Mouse (Mus musculus): ENCODE data around the gene Nsl1. TPM values are rescaled to one million over a fixed set of nuclear protein-coding genes. Genes with fewer than 3 reads are reported as not detected.
A peak's percentile ranks its signal among the peaks of the same experiment; 100 is the strongest.

Nsl1 gene
- polyA plus RNA-seq, 1 experiment from 2014 or later = 15.2 TPM

- Histone ChIP-seq H3K27ac (no peak overlapping the region), H3K9ac (no peak overlapping the region), H3K36me3 (no peaks in the 10 kb centered on the region), H3K4me1 (no peaks in the 10 kb centered on the region; the same call in 1 of the 2 replicates), H3K4me2 (replicated peaks) (peak overlapping the region; percentile 99), H3K27me3 (replicated peaks) (peaks cover 38% of the 10 kb centered on the region), H3K9me3 (peaks cover 4% of the 10 kb centered on the region; the same call in 1 of the 2 replicates), H3K4me3 (no peak overlapping the region)
- no peak for ATAC-seq (ENCODE audit: low FRiP score, low read depth)
- 43% methylated on average over 5 of the region's 5 CpGs for WGBS
Measured at GRCm38 (mm10) chr1:191099114-191099513, 36.3 kb downstream of the Nsl1 start.

GRCm38 (mm10) chr1:191099772-191100291 lies 37.0 kb downstream of the Nsl1 start:
- H3K9ac ChIP-seq = no peak overlapping the region
- H3K4me1 ChIP-seq = no peaks in the 10 kb centered on the region; the same call in 1 of the 2 replicates
- H3K36me3 ChIP-seq = no peaks in the 10 kb centered on the region
- no peak for ATAC-seq (ENCODE audit: low FRiP score, low read depth)
- no peak overlapping the region for H3K4me2 ChIP-seq (replicated peaks)
- H3K27ac ChIP-seq = no peak overlapping the region
- H3K9me3 ChIP-seq = peaks cover 4% of the 10 kb centered on the region; the same call in 1 of the 2 replicates
- no peak overlapping the region for H3K4me3 ChIP-seq
- peaks cover 38% of the 10 kb centered on the region for H3K27me3 ChIP-seq (replicated peaks)
- 84% methylated on average over 5 of the region's 5 CpGs for WGBS

- no peak for ATAC-seq (ENCODE audit: low FRiP score, low read depth)
- H3K4me1 ChIP-seq = no peaks in the 10 kb centered on the region; the same call in 1 of the 2 replicates
- no peak overlapping the region for H3K27ac ChIP-seq
- peaks cover 26% of the 10 kb centered on the region for H3K27me3 ChIP-seq (replicated peaks)
- no peak overlapping the region for H3K4me3 ChIP-seq
- H3K36me3 ChIP-seq = no peaks in the 10 kb centered on the region
- no peak overlapping the region for H3K4me2 ChIP-seq (replicated peaks)
- H3K9me3 ChIP-seq = peaks cover 4% of the 10 kb centered on the region; the same call in 1 of the 2 replicates
- 83% methylated on average over 15 of the region's 15 CpGs for WGBS
- H3K9ac ChIP-seq = no peak overlapping the region
Measured at GRCm38 (mm10) chr1:191102730-191103370, 40.0 kb downstream of the Nsl1 start.

GRCm38 (mm10) chr1:191105246-191105645 lies 42.4 kb downstream of the Nsl1 start:
- ATAC-seq (ENCODE audit: low FRiP score, low read depth) = no peak

GRCm38 (mm10) chr1:191107306-191107705 lies 44.5 kb downstream of the Nsl1 start:
- H3K9me3 ChIP-seq = no peaks in the 10 kb centered on the region
- H3K9ac ChIP-seq = no peak overlapping the region
- 78% methylated on average over 10 of the region's 10 CpGs for whole genome bisulfite sequencing
- no peaks in the 10 kb centered on the region for H3K4me1 ChIP-seq
- no peak overlapping the region for H3K4me2 ChIP-seq (replicated peaks)
- no peaks in the 10 kb centered on the region for H3K27me3 ChIP-seq (replicated peaks)
- ATAC-seq (ENCODE audit: low FRiP score, low read depth) = no peak
- H3K36me3 ChIP-seq = no peaks in the 10 kb centered on the region
- H3K27ac ChIP-seq = no peak overlapping the region
- no peak overlapping the region for H3K4me3 ChIP-seq

More at GRCm38 (mm10) chr1:191105246-191105645, 42.4 kb downstream of the Nsl1 start:
- 86% methylated on average over 9 of the region's 9 CpGs for WGBS
- peaks cover 4% of the 10 kb centered on the region; the same call in 1 of the 2 replicates for H3K9me3 ChIP-seq
- no peak overlapping the region for H3K4me2 ChIP-seq (replicated peaks)
- H3K27ac ChIP-seq = no peak overlapping the region
- H3K4me1 ChIP-seq = no peaks in the 10 kb centered on the region
- no peaks in the 10 kb centered on the region for H3K36me3 ChIP-seq
- no peak overlapping the region for H3K4me3 ChIP-seq
- no peak overlapping the region for H3K9ac ChIP-seq
- peaks cover 4% of the 10 kb centered on the region; the same call in 1 of the 2 replicates for H3K27me3 ChIP-seq (replicated peaks)

GRCm38 (mm10) chr1:191109907-191110306 lies 47.1 kb downstream of the Nsl1 start:
- WGBS = 88% methylated on average over 9 of the region's 9 CpGs

GRCm38 (mm10) chr1:191111146-191111545 lies 48.3 kb downstream of the Nsl1 start:
- no peaks in the 10 kb centered on the region for H3K4me1 ChIP-seq
- H3K4me2 ChIP-seq (replicated peaks) = no peak overlapping the region
- no peaks in the 10 kb centered on the region for H3K9me3 ChIP-seq
- 62% methylated on average over 8 of the region's 8 CpGs for WGBS
- H3K27ac ChIP-seq = no peak overlapping the region
- no peak overlapping the region for H3K9ac ChIP-seq
- H3K36me3 ChIP-seq = no peaks in the 10 kb centered on the region
- no peak for ATAC-seq (ENCODE audit: low FRiP score, low read depth)
- no peak overlapping the region for H3K4me3 ChIP-seq
- H3K27me3 ChIP-seq (replicated peaks) = no peaks in the 10 kb centered on the region

More at GRCm38 (mm10) chr1:191109907-191110306, 47.1 kb downstream of the Nsl1 start:
- H3K4me1 ChIP-seq = no peaks in the 10 kb centered on the region
- no peaks in the 10 kb centered on the region for H3K9me3 ChIP-seq
- H3K36me3 ChIP-seq = no peaks in the 10 kb centered on the region
- no peaks in the 10 kb centered on the region for H3K27me3 ChIP-seq (replicated peaks)
- no peak overlapping the region for H3K4me3 ChIP-seq
- no peak overlapping the region for H3K4me2 ChIP-seq (replicated peaks)
- H3K9ac ChIP-seq = no peak overlapping the region
- no peak for ATAC-seq (ENCODE audit: low FRiP score, low read depth)
- H3K27ac ChIP-seq = no peak overlapping the region

GRCm38 (mm10) chr1:191114868-191115267 lies 52.1 kb downstream of the Nsl1 start:
- Histone ChIP-seq H3K27ac (no peak overlapping the region), H3K4me1 (no peaks in the 10 kb centered on the region), H3K36me3 (no peaks in the 10 kb centered on the region), H3K4me3 (no peak overlapping the region), H3K9me3 (no peaks in the 10 kb centered on the region), H3K4me2 (replicated peaks) (no peak overlapping the region), H3K9ac (no peak overlapping the region), H3K27me3 (replicated peaks) (no peaks in the 10 kb centered on the region)
- 85% methylated on average over 7 of the region's 7 CpGs for WGBS
- ATAC-seq (ENCODE audit: low FRiP score, low read depth) = no peak

- Histone ChIP-seq H3K36me3 (no peaks in the 10 kb centered on the region), H3K27ac (no peak overlapping the region), H3K27me3 (replicated peaks) (no peaks in the 10 kb centered on the region), H3K4me2 (replicated peaks) (no peak overlapping the region), H3K9me3 (no peaks in the 10 kb centered on the region), H3K4me3 (no peak overlapping the region), H3K4me1 (no peaks in the 10 kb centered on the region), H3K9ac (no peak overlapping the region)
- no peak for ATAC-seq (ENCODE audit: low FRiP score, low read depth)
- 76% methylated on average over 11 of the region's 11 CpGs for WGBS
Measured at GRCm38 (mm10) chr1:191115514-191116238, 52.9 kb downstream of the Nsl1 start.

- Histone ChIP-seq H3K9me3 (no peaks in the 10 kb centered on the region), H3K4me1 (no peaks in the 10 kb centered on the region), H3K27me3 (replicated peaks) (peaks cover 12% of the 10 kb centered on the region), H3K4me2 (replicated peaks) (no peak overlapping the region), H3K27ac (no peak overlapping the region), H3K4me3 (no peak overlapping the region), H3K9ac (no peak overlapping the region), H3K36me3 (no peaks in the 10 kb centered on the region)
- WGBS = 77% methylated on average over 3 of the region's 3 CpGs
- ATAC-seq (ENCODE audit: low FRiP score, low read depth) = no peak
Measured at GRCm38 (mm10) chr1:191122744-191123143, 59.9 kb downstream of the Nsl1 start.

- Histone ChIP-seq H3K4me1 (no peaks in the 10 kb centered on the region), H3K9me3 (no peaks in the 10 kb centered on the region), H3K4me2 (replicated peaks) (no peak overlapping the region), H3K27me3 (replicated peaks) (peaks cover 12% of the 10 kb centered on the region), H3K27ac (no peak overlapping the region), H3K4me3 (no peak overlapping the region), H3K9ac (no peak overlapping the region), H3K36me3 (no peaks in the 10 kb centered on the region)
- 74% methylated on average over 2 of the region's 2 CpGs for WGBS
- ATAC-seq (ENCODE audit: low FRiP score, low read depth) = no peak
Measured at GRCm38 (mm10) chr1:191123696-191124095, 60.9 kb downstream of the Nsl1 start.

- H3K27me3 ChIP-seq (replicated peaks) = peaks cover 12% of the 10 kb centered on the region
- H3K36me3 ChIP-seq = no peaks in the 10 kb centered on the region
- 70% methylated on average over 4 of the region's 4 CpGs for WGBS
- ATAC-seq (ENCODE audit: low FRiP score, low read depth) = no peak
- H3K9me3 ChIP-seq = no peaks in the 10 kb centered on the region
- H3K4me2 ChIP-seq (replicated peaks) = no peak overlapping the region
- H3K4me3 ChIP-seq = no peak overlapping the region
- H3K4me1 ChIP-seq = no peaks in the 10 kb centered on the region
- H3K27ac ChIP-seq = no peak overlapping the region
- H3K9ac ChIP-seq = no peak overlapping the region
Measured at GRCm38 (mm10) chr1:191124288-191124687, 61.5 kb downstream of the Nsl1 start.
